Mouse (Mus musculus) liver, embryonic 14.5 days (tissue): ENCODE data around the gene Ppp1r37.

Experiments used
- CTCF ChIP-seq: IDR thresholded peaks from 2 replicates; pipeline ENCODE4 v1.5.1; 2016; ENCODE audit warnings: antibody characterized with exemption, low read depth, control low read depth
- EP300 ChIP-seq: IDR thresholded peaks from 2 replicates; pipeline ENCODE4 v1.6.1; 2016; ENCODE audit warnings: antibody characterized with exemption, low read depth

GRCm38 (mm10) chr7:19489525-19489924 is 73.4 kb downstream of the Ppp1r37 start:
- TF ChIP-seq CTCF (no peak), EP300 (no peak)
